Mouse (Mus musculus): ENCODE measurements at regions not wholly inside any gene's neighbourhood (a gene's known extent, or its start where the extent isn't known, plus 50 kb on each side); places are given as distances from the start of the nearest gene placed in this dataset.

DNA sequence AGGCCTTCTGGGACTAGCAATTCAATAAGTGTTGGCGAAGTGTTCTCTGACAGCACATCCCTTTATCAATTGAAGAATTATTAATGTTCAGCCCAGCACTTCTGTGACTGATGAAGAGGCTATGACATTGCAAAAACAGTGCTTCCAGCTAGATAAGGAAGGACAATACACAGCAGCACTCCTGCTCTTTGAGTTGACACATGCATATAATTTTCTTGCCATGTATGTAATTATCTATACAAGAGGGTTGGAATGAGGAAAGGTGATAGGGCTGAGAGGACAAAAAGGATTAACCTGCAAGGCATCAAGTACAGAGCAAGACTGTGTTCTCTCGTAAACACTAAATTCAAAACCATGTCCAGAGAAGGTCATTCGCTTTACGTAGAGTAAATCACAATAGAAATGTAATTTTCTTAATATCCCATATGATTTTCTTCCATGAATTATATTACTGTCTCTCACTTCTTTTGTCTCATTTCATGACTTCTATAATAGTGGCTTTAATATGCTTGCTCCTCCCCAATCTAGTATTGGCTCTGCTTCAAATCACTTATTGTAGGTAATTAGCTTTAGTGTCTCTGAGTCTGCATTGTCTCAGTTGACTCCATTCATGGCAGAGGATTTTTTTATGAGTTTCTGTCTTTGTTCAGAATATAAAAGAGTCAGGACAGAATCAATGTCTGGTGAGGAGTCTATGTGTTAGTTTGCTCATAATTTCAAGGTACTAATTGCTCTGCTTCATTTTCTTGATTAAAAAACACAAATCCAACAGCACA lies 460.9 kb downstream of the Slco4c1 start:
- no peaks in the 10 kb centered on the region for H3K27me3 ChIP-seq
- WGBS = 63% methylated on average over 4 of the region's 4 CpGs
- peak; percentile 30; the same call in 1 of the 2 replicates for ATAC-seq (ENCODE audit: low FRiP score, low read depth)
- H3K36me3 ChIP-seq = no peaks in the 10 kb centered on the region
- H3K9ac ChIP-seq = no peak overlapping the region
- H3K4me2 ChIP-seq = no peak overlapping the region
- H3K4me3 ChIP-seq = no peak overlapping the region
- no peaks in the 10 kb centered on the region for H3K4me1 ChIP-seq (replicated peaks)
- H3K9me3 ChIP-seq = no peaks in the 10 kb centered on the region
- H3K27ac ChIP-seq (replicated peaks) = no peak overlapping the region

DNA sequence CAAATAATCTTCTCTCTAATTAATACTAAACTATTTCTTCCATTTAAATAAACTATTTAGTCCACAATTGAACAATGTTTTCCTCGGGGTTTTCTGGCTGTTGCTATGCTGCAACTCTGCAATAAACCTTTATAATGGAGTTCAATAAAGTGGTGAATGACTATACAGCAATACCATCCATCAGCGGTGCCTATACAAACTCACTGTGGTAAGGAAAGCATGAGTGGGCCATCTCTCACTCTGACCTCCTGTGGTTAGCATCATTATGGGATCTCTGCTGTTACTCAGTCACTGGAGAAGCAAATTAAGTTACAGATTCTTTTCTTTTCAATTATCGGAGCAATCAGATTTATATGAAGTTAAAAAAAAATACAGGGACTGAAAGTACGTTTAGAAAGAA lies 474.0 kb downstream of the Slco4c1 start:
- H3K9me3 ChIP-seq = no peaks in the 10 kb centered on the region
- ATAC-seq (ENCODE audit: low FRiP score, low read depth) = no peak
- no peaks in the 10 kb centered on the region for H3K4me1 ChIP-seq (replicated peaks)
- no peaks in the 10 kb centered on the region for H3K36me3 ChIP-seq
- no peaks in the 10 kb centered on the region for H3K27me3 ChIP-seq
- WGBS = 55% methylated on average over 4 of the region's 4 CpGs
- no peak overlapping the region for H3K4me2 ChIP-seq
- H3K27ac ChIP-seq (replicated peaks) = no peak overlapping the region
- H3K4me3 ChIP-seq = no peak overlapping the region
- no peak overlapping the region for H3K9ac ChIP-seq

DNA sequence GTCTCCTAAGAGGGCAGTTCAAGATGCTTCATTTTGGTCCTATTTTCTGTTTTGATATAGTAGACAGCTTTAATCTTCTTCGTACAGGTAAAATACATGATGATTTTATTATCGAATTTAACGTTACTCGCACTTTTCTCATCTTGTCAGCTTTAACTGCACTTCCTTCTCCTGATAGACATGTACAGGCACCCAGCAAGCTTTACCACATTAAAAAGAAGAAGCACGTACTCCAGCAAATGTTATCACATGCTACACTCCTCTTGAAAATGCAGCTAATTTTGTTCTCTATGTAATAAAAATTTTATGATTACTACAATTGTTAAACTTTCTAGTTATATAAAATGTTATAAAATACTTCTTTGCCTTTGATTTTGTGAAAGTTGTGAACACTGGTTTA lies 483.6 kb downstream of the Slco4c1 start:
- H3K4me3 ChIP-seq = no peak overlapping the region

DNA sequence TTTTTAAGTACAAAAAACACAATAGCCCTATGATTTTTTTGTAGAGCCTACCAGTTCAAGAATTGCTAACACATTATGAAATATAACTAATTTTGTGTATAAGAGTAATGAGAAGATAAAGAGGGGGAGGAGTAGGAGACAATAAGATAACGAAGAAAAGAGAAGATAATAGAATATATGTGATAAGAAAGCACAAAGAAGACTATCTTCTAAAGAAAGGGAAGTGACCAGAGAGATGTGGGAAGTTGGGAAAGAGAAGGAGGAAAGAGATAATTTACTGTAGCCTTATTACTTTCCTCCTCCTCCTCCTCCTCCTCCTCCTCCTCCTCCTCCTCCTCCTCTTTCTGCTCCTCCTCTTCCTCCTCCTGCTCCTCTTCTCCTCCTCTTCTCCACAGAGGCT lies 486.1 kb downstream of the Slco4c1 start:
- Histone ChIP-seq H3K9ac (no peak overlapping the region), H3K9me3 (no peaks in the 10 kb centered on the region), H3K27ac (replicated peaks) (no peak overlapping the region), H3K36me3 (no peaks in the 10 kb centered on the region), H3K4me1 (replicated peaks) (no peaks in the 10 kb centered on the region), H3K27me3 (no peaks in the 10 kb centered on the region), H3K4me3 (no peak overlapping the region), H3K4me2 (no peak overlapping the region)
- 85% methylated on average over 1 of the region's 1 CpGs for WGBS
- ATAC-seq (ENCODE audit: low FRiP score, low read depth) = no peak

More for the DNA sequence above, 483.6 kb downstream of the Slco4c1 start:
- H3K9me3 ChIP-seq = no peaks in the 10 kb centered on the region
- no peak overlapping the region for H3K4me2 ChIP-seq
- no peaks in the 10 kb centered on the region for H3K36me3 ChIP-seq
- H3K9ac ChIP-seq = no peak overlapping the region
- ATAC-seq (ENCODE audit: low FRiP score, low read depth) = no peak
- H3K27me3 ChIP-seq = no peaks in the 10 kb centered on the region
- 96% methylated on average over 5 of the region's 5 CpGs for WGBS
- H3K4me1 ChIP-seq (replicated peaks) = no peaks in the 10 kb centered on the region
- no peak overlapping the region for H3K27ac ChIP-seq (replicated peaks)

DNA sequence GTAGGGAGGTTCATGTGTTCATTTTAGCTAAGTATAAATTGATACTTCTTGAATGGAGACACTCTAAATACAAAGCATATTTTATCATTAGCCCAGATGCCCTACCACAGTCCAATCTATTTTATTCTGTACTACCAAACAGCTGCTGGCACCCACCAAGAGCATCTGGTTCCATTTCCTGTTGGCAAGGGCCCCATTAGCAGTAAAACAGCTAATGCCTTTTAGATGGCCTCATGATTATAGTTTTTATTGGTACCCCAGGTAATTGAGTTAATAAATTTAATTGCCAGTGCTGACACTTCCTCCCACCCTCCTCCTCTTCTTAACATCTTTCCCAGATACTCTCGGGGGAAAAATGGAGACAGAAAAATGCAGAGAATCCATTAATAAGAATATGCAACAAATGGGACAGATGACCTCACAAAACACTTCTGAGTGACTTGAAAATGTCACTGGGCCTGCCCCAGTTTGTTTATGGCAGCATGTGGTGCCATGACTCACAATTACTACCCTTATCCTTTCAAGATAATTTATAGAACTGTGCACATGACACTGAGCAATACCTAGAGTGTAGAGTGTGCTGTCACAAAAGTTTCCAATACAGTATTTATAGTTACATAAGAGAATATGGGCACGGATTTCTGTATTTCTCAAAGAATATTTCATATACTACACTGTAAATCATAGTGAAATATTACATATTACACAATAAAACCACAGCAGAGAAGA lies 509.1 kb downstream of the Slco4c1 start:
- H3K27me3 ChIP-seq = no peaks in the 10 kb centered on the region
- whole genome bisulfite sequencing = 57% methylated on average over 2 of the region's 2 CpGs
- no peak for ATAC-seq (ENCODE audit: low FRiP score, low read depth)

DNA sequence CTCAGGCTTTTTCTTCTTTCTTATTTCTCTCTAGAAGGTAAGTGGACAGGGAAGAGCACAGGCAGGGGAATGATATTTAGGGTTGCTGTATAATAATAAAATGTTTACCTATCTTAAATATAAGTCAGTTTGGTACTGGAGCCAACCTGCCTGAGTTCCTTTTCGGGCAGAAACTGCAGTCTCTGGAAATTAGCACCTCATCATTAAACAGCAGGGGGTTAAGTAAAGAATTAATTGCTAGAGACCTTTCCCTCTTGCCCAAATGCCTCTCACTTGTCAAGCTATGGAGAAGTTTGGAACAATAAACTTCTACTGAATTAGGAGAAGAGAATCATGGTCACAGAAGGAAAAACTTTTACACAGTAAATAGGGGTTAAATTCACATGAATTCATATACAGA lies 524.7 kb downstream of the Slco4c1 start:
- ATAC-seq (ENCODE audit: low FRiP score, low read depth) = no peak
- Histone ChIP-seq H3K9ac (no peak overlapping the region), H3K4me3 (no peak overlapping the region), H3K9me3 (no peaks in the 10 kb centered on the region), H3K4me2 (no peak overlapping the region), H3K4me1 (replicated peaks) (no peaks in the 10 kb centered on the region), H3K36me3 (no peaks in the 10 kb centered on the region), H3K27ac (replicated peaks) (no peak overlapping the region), H3K27me3 (no peaks in the 10 kb centered on the region)
- WGBS = 30% methylated on average over 1 of the region's 1 CpGs

More for the DNA sequence above, 509.1 kb downstream of the Slco4c1 start:
- no peak overlapping the region for H3K27ac ChIP-seq (replicated peaks)
- H3K4me2 ChIP-seq = no peak overlapping the region
- no peaks in the 10 kb centered on the region for H3K4me1 ChIP-seq (replicated peaks)
- H3K9ac ChIP-seq = no peak overlapping the region
- H3K4me3 ChIP-seq = no peak overlapping the region
- H3K36me3 ChIP-seq = no peaks in the 10 kb centered on the region
- no peaks in the 10 kb centered on the region for H3K9me3 ChIP-seq

DNA sequence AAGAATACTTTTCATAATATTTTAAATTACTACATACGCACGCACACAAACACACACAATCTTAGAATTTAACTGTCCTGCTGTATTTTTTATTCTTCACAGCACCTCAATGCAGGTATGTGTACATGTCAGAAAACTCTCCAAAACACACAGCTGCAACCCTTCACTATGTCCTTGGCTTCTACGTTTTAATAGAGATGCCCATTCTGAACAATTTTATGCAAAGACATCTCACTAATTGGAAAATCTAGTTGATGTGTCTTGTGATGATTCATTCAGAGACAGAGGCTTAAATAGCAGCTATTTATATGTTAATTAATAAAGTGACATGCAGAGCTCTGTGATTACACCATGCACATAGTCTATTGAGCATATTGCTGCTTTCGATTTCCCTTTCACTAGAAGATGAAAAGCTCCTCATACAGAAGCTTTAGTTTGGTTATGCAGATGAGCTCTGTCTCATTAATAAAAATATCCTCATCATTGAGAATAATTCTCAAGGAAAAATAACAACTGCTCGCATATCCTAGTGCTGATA lies 525.4 kb downstream of the Slco4c1 start:
- peak; percentile 48; the same call in 1 of the 2 replicates for ATAC-seq (ENCODE audit: low FRiP score, low read depth)
- Histone ChIP-seq H3K27ac (replicated peaks) (no peak overlapping the region), H3K4me1 (replicated peaks) (no peaks in the 10 kb centered on the region), H3K4me2 (no peak overlapping the region), H3K9ac (no peak overlapping the region), H3K9me3 (no peaks in the 10 kb centered on the region), H3K4me3 (no peak overlapping the region), H3K36me3 (no peaks in the 10 kb centered on the region), H3K27me3 (no peaks in the 10 kb centered on the region)
- WGBS = 45% methylated on average over 5 of the region's 5 CpGs

DNA sequence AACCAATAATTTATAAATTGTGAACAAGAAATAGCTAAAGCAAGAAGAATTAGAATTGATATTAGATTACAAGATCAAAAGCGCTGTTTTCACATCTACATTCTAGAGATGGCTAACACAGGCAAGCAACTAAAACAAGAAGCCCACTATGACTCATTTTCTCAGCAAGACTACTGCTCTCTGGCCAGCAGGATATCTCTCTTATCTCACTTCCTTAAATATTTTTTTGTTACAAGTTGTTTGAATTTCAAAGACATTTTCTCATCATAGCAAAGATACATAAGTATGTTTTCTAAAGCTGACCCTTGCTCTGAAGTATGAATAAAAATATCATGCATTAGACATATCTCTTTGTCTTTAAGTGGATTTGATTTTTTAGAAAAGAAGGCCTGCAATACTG lies 556.2 kb downstream of the Slco4c1 start:
- no peak overlapping the region for H3K4me3 ChIP-seq
- 92% methylated on average over 1 of the region's 1 CpGs for WGBS
- H3K36me3 ChIP-seq = no peaks in the 10 kb centered on the region

DNA sequence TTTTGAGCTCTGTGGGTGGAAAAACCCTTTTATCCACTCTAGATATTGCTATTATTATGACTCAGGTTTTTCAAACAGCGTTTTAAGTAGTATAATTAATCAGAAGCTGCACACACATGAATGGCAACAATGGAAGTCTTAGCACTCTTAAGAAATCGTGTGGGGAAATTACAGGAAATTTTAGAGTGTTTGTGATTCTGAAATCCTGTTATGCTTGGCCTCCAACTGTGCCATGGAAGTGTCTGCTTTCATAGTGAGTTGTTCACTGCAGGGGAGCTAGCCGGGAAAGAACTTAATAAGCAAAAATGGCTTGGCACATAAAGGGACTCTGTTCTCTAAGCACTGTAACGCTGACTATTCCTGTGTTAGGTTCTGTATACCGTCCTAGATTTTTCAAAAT lies 570.7 kb downstream of the Slco4c1 start:
- 26% methylated on average over 5 of the region's 5 CpGs for WGBS
- Histone ChIP-seq H3K4me3 (no peak overlapping the region), H3K27ac (replicated peaks) (no peak overlapping the region), H3K9me3 (no peaks in the 10 kb centered on the region), H3K4me1 (replicated peaks) (no peaks in the 10 kb centered on the region), H3K36me3 (no peaks in the 10 kb centered on the region), H3K9ac (no peak overlapping the region), H3K4me2 (no peak overlapping the region), H3K27me3 (no peaks in the 10 kb centered on the region)
- peak; percentile 42; the same call in 1 of the 2 replicates for ATAC-seq (ENCODE audit: low FRiP score, low read depth)

More for the DNA sequence above, 556.2 kb downstream of the Slco4c1 start:
- Histone ChIP-seq H3K9ac (no peak overlapping the region), H3K9me3 (no peaks in the 10 kb centered on the region), H3K4me1 (replicated peaks) (no peaks in the 10 kb centered on the region), H3K27ac (replicated peaks) (no peak overlapping the region), H3K4me2 (no peak overlapping the region), H3K27me3 (no peaks in the 10 kb centered on the region)
- ATAC-seq (ENCODE audit: low FRiP score, low read depth) = no peak

DNA sequence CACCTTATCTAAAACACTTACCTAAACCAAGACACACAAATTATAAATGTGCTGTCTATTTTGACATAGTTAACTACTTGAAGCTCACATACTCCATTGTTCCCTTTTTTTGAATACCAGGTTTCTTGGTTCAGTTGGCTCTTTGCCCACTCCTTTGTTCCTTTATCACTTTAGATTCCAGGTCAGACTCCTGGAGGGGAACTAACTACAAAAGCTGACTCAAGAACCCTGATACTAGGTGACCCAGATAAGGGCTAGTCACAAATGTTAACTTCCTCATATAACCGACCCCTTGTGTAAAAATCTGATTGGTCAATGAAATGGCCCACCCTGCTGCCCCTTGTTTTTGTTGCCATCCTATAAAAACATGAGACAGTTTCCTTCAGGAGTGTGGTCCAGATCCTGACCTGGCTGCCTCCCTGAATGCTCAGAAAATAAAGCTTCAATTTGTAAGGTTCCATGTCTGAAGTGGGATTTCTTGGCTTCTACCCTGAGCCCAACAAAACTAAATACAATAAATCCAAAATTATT lies 593.9 kb downstream of the Slco4c1 start:
- no peak overlapping the region for H3K9ac ChIP-seq
- no peaks in the 10 kb centered on the region for H3K9me3 ChIP-seq
- 83% methylated on average over 1 of the region's 1 CpGs for WGBS
- ATAC-seq (ENCODE audit: low FRiP score, low read depth) = no peak
- H3K27ac ChIP-seq (replicated peaks) = no peak overlapping the region
- no peak overlapping the region for H3K4me3 ChIP-seq
- no peaks in the 10 kb centered on the region for H3K4me1 ChIP-seq (replicated peaks)
- no peaks in the 10 kb centered on the region for H3K36me3 ChIP-seq
- H3K27me3 ChIP-seq = no peaks in the 10 kb centered on the region
- H3K4me2 ChIP-seq = no peak overlapping the region

DNA sequence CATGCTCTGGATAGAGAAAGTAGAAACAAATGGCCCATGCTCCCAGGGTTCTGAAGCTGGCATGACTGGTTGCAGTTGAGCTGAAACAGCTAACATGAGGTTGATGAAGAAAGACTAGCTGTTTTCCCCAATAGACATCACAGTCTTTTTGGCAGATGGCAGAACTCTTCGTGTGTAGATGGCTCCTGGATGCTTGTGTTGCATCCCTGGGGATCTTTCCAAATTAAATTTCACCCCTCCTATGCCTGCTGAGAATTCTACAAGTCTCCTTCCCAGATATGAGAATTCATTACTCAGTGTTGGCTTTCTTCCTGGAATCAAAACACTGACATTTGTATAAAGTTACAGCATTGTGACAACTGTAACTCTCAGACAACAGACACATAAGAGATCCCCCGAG lies 595.3 kb downstream of the Slco4c1 start:
- no peak for ATAC-seq (ENCODE audit: low FRiP score, low read depth)
- no peak overlapping the region for H3K4me3 ChIP-seq
- no peak overlapping the region for H3K9ac ChIP-seq
- no peaks in the 10 kb centered on the region for H3K27me3 ChIP-seq
- H3K9me3 ChIP-seq = no peaks in the 10 kb centered on the region
- H3K4me2 ChIP-seq = no peak overlapping the region
- 51% methylated on average over 2 of the region's 2 CpGs for WGBS
- H3K27ac ChIP-seq (replicated peaks) = no peak overlapping the region
- no peaks in the 10 kb centered on the region for H3K4me1 ChIP-seq (replicated peaks)
- no peaks in the 10 kb centered on the region for H3K36me3 ChIP-seq

Data from hindbrain, embryonic 15.5 days (tissue).